Mouse (Mus musculus): ENCODE data around the gene Gm20604. TPM values are rescaled to one million over a fixed set of nuclear protein-coding genes. Genes with fewer than 3 reads are reported as not detected.
A peak's percentile ranks its signal among the peaks of the same experiment; 100 is the strongest.

The Gm20604 gene
- polyA plus RNA-seq, 1 experiment from 2014 or later: 23.0 TPM

- Histone ChIP-seq H3K9me3 (replicated peaks) (no peaks in the 10 kb centered on the region), H3K9ac (no peak overlapping the region), H3K4me2 (replicated peaks) (peak overlapping the region; percentile 28; the same call in 1 of the 2 replicates), H3K27ac (replicated peaks) (no peak overlapping the region), H3K4me1 (peaks cover 5% of the 10 kb centered on the region; the same call in 1 of the 2 replicates), H3K36me3 (no peaks in the 10 kb centered on the region), H3K4me3 (replicated peaks) (0 out of 2 replicates have a peak overlapping the region, but pooled peaks have one; percentile 2), H3K27me3 (no peaks in the 10 kb centered on the region)
- 17% methylated on average over 13 of the region's 13 CpGs for WGBS
- ATAC-seq (ENCODE audit: insufficient number of reproducible peaks, low FRiP score, low TSS enrichment, low read depth): no peak; the same call in 1 of the 2 replicates
These were observed 38.7 kb downstream of the Gm20604 start for GRCm38 (mm10) chr12:102719552-102720315.

- no peak overlapping the region for H3K4me2 ChIP-seq (replicated peaks)
- no peaks in the 10 kb centered on the region for H3K9me3 ChIP-seq (replicated peaks)
- no peak overlapping the region for H3K9ac ChIP-seq
- no peak for ATAC-seq (ENCODE audit: insufficient number of reproducible peaks, low FRiP score, low TSS enrichment, low read depth)
- no peak overlapping the region for H3K27ac ChIP-seq (replicated peaks)
- WGBS: 81% methylated on average over 10 of the region's 10 CpGs
- no peak overlapping the region for H3K4me3 ChIP-seq (replicated peaks)
- no peaks in the 10 kb centered on the region for H3K27me3 ChIP-seq
- H3K36me3 ChIP-seq: no peaks in the 10 kb centered on the region
- 0 out of 2 replicates have a peak, but pooled peaks cover 2% of the 10 kb centered on the region for H3K4me1 ChIP-seq
These were observed 43.6 kb downstream of the Gm20604 start for GRCm38 (mm10) chr12:102714654-102715395.

GRCm38 (mm10) chr12:102714116-102714515, 44.4 kb downstream of the Gm20604 start:
- H3K4me3 ChIP-seq (replicated peaks): no peak overlapping the region
- ATAC-seq (ENCODE audit: insufficient number of reproducible peaks, low FRiP score, low TSS enrichment, low read depth): no peak
- 0 out of 2 replicates have a peak, but pooled peaks cover 2% of the 10 kb centered on the region for H3K4me1 ChIP-seq
- no peaks in the 10 kb centered on the region for H3K27me3 ChIP-seq
- no peak overlapping the region for H3K4me2 ChIP-seq (replicated peaks)
- no peaks in the 10 kb centered on the region for H3K36me3 ChIP-seq
- no peaks in the 10 kb centered on the region for H3K9me3 ChIP-seq (replicated peaks)
- no peak overlapping the region for H3K9ac ChIP-seq
- WGBS: 69% methylated on average over 2 of the region's 2 CpGs
- no peak overlapping the region for H3K27ac ChIP-seq (replicated peaks)

- no peak overlapping the region for H3K4me2 ChIP-seq (replicated peaks)
- H3K9ac ChIP-seq: no peak overlapping the region
- ATAC-seq (ENCODE audit: insufficient number of reproducible peaks, low FRiP score, low TSS enrichment, low read depth): no peak
- no peak overlapping the region for H3K4me3 ChIP-seq (replicated peaks)
- H3K27ac ChIP-seq (replicated peaks): no peak overlapping the region
- no peaks in the 10 kb centered on the region for H3K27me3 ChIP-seq
- 0 out of 2 replicates have a peak, but pooled peaks cover 2% of the 10 kb centered on the region for H3K4me1 ChIP-seq
- no peaks in the 10 kb centered on the region for H3K9me3 ChIP-seq (replicated peaks)
- 57% methylated on average over 20 of the region's 20 CpGs for WGBS
- no peaks in the 10 kb centered on the region for H3K36me3 ChIP-seq
These were observed 45.2 kb downstream of the Gm20604 start for GRCm38 (mm10) chr12:102713153-102713865.

GRCm38 (mm10) chr12:102710851-102711375, 47.6 kb downstream of the Gm20604 start:
- no peak overlapping the region for H3K4me3 ChIP-seq (replicated peaks)
- no peaks in the 10 kb centered on the region for H3K36me3 ChIP-seq
- H3K4me1 ChIP-seq: peaks cover 4% of the 10 kb centered on the region
- no peaks in the 10 kb centered on the region for H3K27me3 ChIP-seq
- H3K9ac ChIP-seq: no peak overlapping the region
- no peak overlapping the region for H3K27ac ChIP-seq (replicated peaks)
- H3K9me3 ChIP-seq (replicated peaks): no peaks in the 10 kb centered on the region
- ATAC-seq (ENCODE audit: insufficient number of reproducible peaks, low FRiP score, low TSS enrichment, low read depth): no peak
- 56% methylated on average over 4 of the region's 4 CpGs for WGBS
- H3K4me2 ChIP-seq (replicated peaks): no peak overlapping the region

- H3K27ac ChIP-seq (replicated peaks): no peak overlapping the region
- no peak for ATAC-seq (ENCODE audit: insufficient number of reproducible peaks, low FRiP score, low TSS enrichment, low read depth)
- no peaks in the 10 kb centered on the region for H3K9me3 ChIP-seq (replicated peaks)
- no peak overlapping the region for H3K4me2 ChIP-seq (replicated peaks)
- peaks cover 13% of the 10 kb centered on the region for H3K4me1 ChIP-seq
- WGBS: 78% methylated on average over 5 of the region's 5 CpGs
- H3K9ac ChIP-seq: no peak overlapping the region
- no peak overlapping the region for H3K4me3 ChIP-seq (replicated peaks)
- no peaks in the 10 kb centered on the region for H3K36me3 ChIP-seq
- H3K27me3 ChIP-seq: no peaks in the 10 kb centered on the region
These were observed 48.6 kb downstream of the Gm20604 start for GRCm38 (mm10) chr12:102709896-102710295.

GRCm38 (mm10) chr12:102708220-102708619, 50.3 kb downstream of the Gm20604 start:
- H3K36me3 ChIP-seq: no peaks in the 10 kb centered on the region
- H3K9ac ChIP-seq: no peak overlapping the region
- no peaks in the 10 kb centered on the region for H3K27me3 ChIP-seq
- no peak overlapping the region for H3K4me3 ChIP-seq (replicated peaks)
- no peak overlapping the region for H3K4me2 ChIP-seq (replicated peaks)
- ATAC-seq (ENCODE audit: insufficient number of reproducible peaks, low FRiP score, low TSS enrichment, low read depth): no peak
- H3K27ac ChIP-seq (replicated peaks): no peak overlapping the region
- H3K4me1 ChIP-seq: peaks cover 21% of the 10 kb centered on the region
- H3K9me3 ChIP-seq (replicated peaks): no peaks in the 10 kb centered on the region
- 78% methylated on average over 11 of the region's 11 CpGs for WGBS

GRCm38 (mm10) chr12:102706833-102707463, 51.5 kb downstream of the Gm20604 start:
- H3K4me2 ChIP-seq (replicated peaks): no peak overlapping the region
- H3K36me3 ChIP-seq: no peaks in the 10 kb centered on the region
- WGBS: 78% methylated on average over 10 of the region's 10 CpGs
- H3K27me3 ChIP-seq: no peaks in the 10 kb centered on the region
- H3K9me3 ChIP-seq (replicated peaks): no peaks in the 10 kb centered on the region
- H3K27ac ChIP-seq (replicated peaks): no peak overlapping the region
- peaks cover 29% of the 10 kb centered on the region for H3K4me1 ChIP-seq
- no peak overlapping the region for H3K4me3 ChIP-seq (replicated peaks)
- no peak overlapping the region for H3K9ac ChIP-seq
- no peak for ATAC-seq (ENCODE audit: insufficient number of reproducible peaks, low FRiP score, low TSS enrichment, low read depth)

GRCm38 (mm10) chr12:102705906-102706640, 52.4 kb downstream of the Gm20604 start:
- Histone ChIP-seq H3K4me1 (peaks cover 29% of the 10 kb centered on the region), H3K27me3 (no peaks in the 10 kb centered on the region), H3K36me3 (no peaks in the 10 kb centered on the region), H3K4me3 (replicated peaks) (peak overlapping the region; percentile 76; the same call in 1 of the 2 replicates), H3K9me3 (replicated peaks) (no peaks in the 10 kb centered on the region), H3K4me2 (replicated peaks) (peak overlapping the region; percentile 96), H3K9ac (no peak overlapping the region), H3K27ac (replicated peaks) (no peak overlapping the region)
- ATAC-seq (ENCODE audit: insufficient number of reproducible peaks, low FRiP score, low TSS enrichment, low read depth): no peak
- 69% methylated on average over 6 of the region's 6 CpGs for WGBS

- H3K4me1 ChIP-seq: peaks cover 29% of the 10 kb centered on the region
- H3K36me3 ChIP-seq: no peaks in the 10 kb centered on the region
- no peaks in the 10 kb centered on the region for H3K9me3 ChIP-seq (replicated peaks)
- H3K27me3 ChIP-seq: no peaks in the 10 kb centered on the region
- H3K27ac ChIP-seq (replicated peaks): peak overlapping the region; percentile 89
- ATAC-seq (ENCODE audit: insufficient number of reproducible peaks, low FRiP score, low TSS enrichment, low read depth): peak; percentile 68
- H3K4me2 ChIP-seq (replicated peaks): peak overlapping the region; percentile 96
- H3K4me3 ChIP-seq (replicated peaks): peak overlapping the region; percentile 76
- 1% methylated on average over 45 of the region's 45 CpGs for whole genome bisulfite sequencing
- H3K9ac ChIP-seq: peak overlapping the region; percentile 75
These were observed 53.1 kb downstream of the Gm20604 start for GRCm38 (mm10) chr12:102705216-102705871.

Data from embryonic facial prominence, embryonic 15.5 days (tissue).